Mouse (Mus musculus) layer of hippocampus, adult 18-20 months (tissue): ENCODE measurements around the gene Pagr1a. TPM values are rescaled to one million over a fixed set of nuclear protein-coding genes. Genes with fewer than 3 reads are reported as not detected.

ENCODE experiments used
- DNase-seq, 2 experiments: peaks; one replicate each; pipeline ENCODE4 v3.0.0; 2022; ENCODE audit warnings: low spot score in 2 of 2
- long read RNA-seq: library from polyadenylated mRNA; stranded (forward); transcript quantifications from one replicate; pipeline ENCODE4 v2.0.0, GENCODE M21; 2021
- total RNA-seq, 2 experiments: library from RNA; stranded (reverse); gene quantifications; 2 replicates each; pipeline ENCODE4 v1.2.3; 2021

Gene Pagr1a
- total RNA-seq, result 10 to 100 TPM; 16.7 to 17.4 TPM
- long read RNA-seq, transcript Pagr1a-202 (3 exons, 1,430 nt), result major isoform, 39 of 42 reads
- long read RNA-seq, partial matches to known transcripts, result 1 of 42 reads
- long read RNA-seq, other reads (novel, unspliced or antisense), result 2 of 42 reads

- peak; percentile 96 to 99 for DNase-seq
Observed at GRCm38 (mm10) chr7:127016971-127017949, at the start of gene Pagr1a. Pagr1a (minus strand) TSS chr7:127017352.

GRCm38 (mm10) chr7:127066317-127066716 is 49.2 kb upstream of the Pagr1a start:
- no peak for DNase-seq

GRCm38 (mm10) chr7:127065538-127065937 is 48.4 kb upstream of the Pagr1a start:
- no peak for DNase-seq

GRCm38 (mm10) chr7:127055026-127055585 is 38.0 kb upstream of the Pagr1a start:
- DNase-seq, result no peak

GRCm38 (mm10) chr7:127041851-127042672 is 24.9 kb upstream of the Pagr1a start, which contains the start of gene Kif22:
Kif22 (minus strand) TSS chr7:127042471.
- DNase-seq, result peak; percentile 70 to 89

- DNase-seq, result no peak
Observed at GRCm38 (mm10) chr7:127031244-127031643, 14.1 kb upstream of the Pagr1a start.

- no peak for DNase-seq
Observed at GRCm38 (mm10) chr7:127030172-127030571, 13.0 kb upstream of the Pagr1a start.

- no peak for DNase-seq
Observed at GRCm38 (mm10) chr7:127027885-127028284, 10.7 kb upstream of the Pagr1a start.

GRCm38 (mm10) chr7:127026984-127027726 is 10.0 kb upstream of the Pagr1a start, which contains the start of gene Maz:
Maz (minus strand) TSS chr7:127027037.
- DNase-seq, result peak; percentile 99 to 100

- DNase-seq, result no peak
Observed at GRCm38 (mm10) chr7:127026616-127026983, 9.4 kb upstream of the Pagr1a start.

- DNase-seq, result peak in 1 of 2 experiments; percentile 45
Observed at GRCm38 (mm10) chr7:127026161-127026600, 9.0 kb upstream of the Pagr1a start.

- DNase-seq, result no peak
Observed at GRCm38 (mm10) chr7:127025556-127026160, 8.5 kb upstream of the Pagr1a start.

- DNase-seq, result peak; percentile 79 to 88
Observed at GRCm38 (mm10) chr7:127024755-127025555, 7.8 kb upstream of the Pagr1a start.

GRCm38 (mm10) chr7:127023896-127024690 is 6.9 kb upstream of the Pagr1a start:
- DNase-seq, result no peak

GRCm38 (mm10) chr7:127023272-127023691 is 6.1 kb upstream of the Pagr1a start:
- no peak for DNase-seq

GRCm38 (mm10) chr7:127022528-127023271 is 5.5 kb upstream of the Pagr1a start:
- no peak for DNase-seq
